Comparison of ENCODE assay signal across 20 mouse cellular contexts in genomic region chr17:3356633-3357365, GRCm38 (mm10). TPM values are rescaled to one million over a fixed set of nuclear protein-coding genes. Genes with fewer than 3 reads are reported as not detected.
DNase-seq lines count a peak whose midpoint lies in the region; ATAC-seq lines count a peak whose summit lies in the region.
"Had no signal": no experiment of that assay in that cellular context is flagged by ENCODE, and none has a peak within 500 bp of the region (broad histone marks: within the 10 kb centered on the region; RNA-seq: fewer than 3 reads in every experiment).

No protein-coding gene starts in this region.

- no peak for ATAC-seq in hindbrain, embryonic 16.5 days
- ATAC-seq in midbrain, embryonic 12.5 days (ENCODE audit: low FRiP score, low read depth), result 0 out of 2 replicates have a peak, but pooled peaks have one; percentile 76
- ATAC-seq in midbrain, embryonic 15.5 days (replicated peaks), result no peak
- ATAC-seq: forebrain, embryonic 16.5 days; inflammation-experienced regulatory T-cells, adult 6 months had no signal

- no peak for DNase-seq in hindbrain, embryonic 10.5 days (ENCODE audit: low spot score)
- DNase-seq in MN1 (ENCODE audit: low spot score), result peak; percentile 52
- DNase-seq in retina, embryonic 14.5 days (ENCODE audit: low spot score), result peak; percentile 37
- no peak for DNase-seq in kidney, postnatal 25 days
- DNase-seq: adrenal gland, adult 2 months; adrenal gland, postnatal 25 days; cerebellum, adult 2 months; cerebellum, postnatal 14 days; gastrocnemius, postnatal 10 days; heart, adult 2 months had no signal

- no peaks in the 10 kb centered on the region for H3K9me3 ChIP-seq in hindbrain, embryonic 10.5 days
- H3K9me3 ChIP-seq in hindbrain, embryonic 16.5 days (ENCODE audit: control insufficient read depth, low read length), result no peaks in the 10 kb centered on the region
- H3K9me3 ChIP-seq in midbrain, embryonic 12.5 days, result no peaks in the 10 kb centered on the region
- no peaks in the 10 kb centered on the region for H3K9me3 ChIP-seq in midbrain, embryonic 15.5 days
- H3K9me3 ChIP-seq: embryonic facial prominence, embryonic 13.5 days; forebrain, embryonic 12.5 days; heart, embryonic 12.5 days; hindbrain, embryonic 13.5 days had no signal

- H3K4me1 ChIP-seq in hindbrain, embryonic 10.5 days (replicated peaks), result peaks cover 41% of the 10 kb centered on the region
- H3K4me1 ChIP-seq in hindbrain, embryonic 16.5 days (ENCODE audit: control insufficient read depth, insufficient read depth, low read depth, low read length), result no peaks in the 10 kb centered on the region
- peaks cover 3% of the 10 kb centered on the region; the same call in 1 of the 2 replicates for H3K4me1 ChIP-seq in midbrain, embryonic 12.5 days
- no peaks in the 10 kb centered on the region for H3K4me1 ChIP-seq in midbrain, embryonic 15.5 days

- no peaks in the 10 kb centered on the region for H3K27me3 ChIP-seq in hindbrain, embryonic 10.5 days (ENCODE audit: insufficient read depth, poor library complexity, severe bottlenecking)
- no peaks in the 10 kb centered on the region for H3K27me3 ChIP-seq in hindbrain, embryonic 16.5 days (replicated peaks; ENCODE audit: control insufficient read depth, insufficient read depth, low read length)
- no peaks in the 10 kb centered on the region for H3K27me3 ChIP-seq in midbrain, embryonic 12.5 days
- no peaks in the 10 kb centered on the region for H3K27me3 ChIP-seq in midbrain, embryonic 15.5 days (replicated peaks)
- H3K27me3 ChIP-seq: CH12.LX; embryonic facial prominence, embryonic 13.5 days; heart, embryonic 12.5 days; hindbrain, embryonic 13.5 days had no signal

- H3K9ac ChIP-seq in hindbrain, embryonic 16.5 days (ENCODE audit: low read depth, low read length), result no peak overlapping the region
- H3K9ac ChIP-seq in midbrain, embryonic 12.5 days (replicated peaks), result no peak overlapping the region
- H3K9ac ChIP-seq in midbrain, embryonic 15.5 days, result no peak overlapping the region
- H3K9ac ChIP-seq: embryonic facial prominence, embryonic 13.5 days; forebrain, embryonic 12.5 days; heart, embryonic 12.5 days; hindbrain, embryonic 13.5 days had no signal

- H3K27ac ChIP-seq in hindbrain, embryonic 10.5 days, result 0 out of 2 replicates have a peak overlapping the region, but pooled peaks have one; percentile 29
- no peak overlapping the region for H3K27ac ChIP-seq in hindbrain, embryonic 16.5 days (ENCODE audit: low read depth, low read length)
- H3K27ac ChIP-seq in midbrain, embryonic 12.5 days (replicated peaks), result peak overlapping the region; percentile 52; the same call in 1 of the 2 replicates
- no peak overlapping the region for H3K27ac ChIP-seq in midbrain, embryonic 15.5 days
- H3K27ac ChIP-seq: embryonic facial prominence, embryonic 13.5 days; forebrain, embryonic 12.5 days; heart, adult 2 months; hindbrain, embryonic 13.5 days had no signal

- 79% methylated on average over 8 of the region's 8 CpGs for WGBS in hindbrain, embryonic 10.5 days
- 72% methylated on average over 8 of the region's 8 CpGs for WGBS in hindbrain, embryonic 16.5 days
- 79% methylated on average over 8 of the region's 8 CpGs for WGBS in midbrain, embryonic 12.5 days
- 75% methylated on average over 8 of the region's 8 CpGs for WGBS in midbrain, embryonic 15.5 days

- no peak overlapping the region for H3K4me3 ChIP-seq in hindbrain, embryonic 10.5 days
- no peak overlapping the region for H3K4me3 ChIP-seq in hindbrain, embryonic 16.5 days (ENCODE audit: low read length)
- H3K4me3 ChIP-seq in midbrain, embryonic 12.5 days, result no peak overlapping the region
- H3K4me3 ChIP-seq in midbrain, embryonic 15.5 days, result no peak overlapping the region
- H3K4me3 ChIP-seq: embryonic facial prominence, embryonic 13.5 days; forebrain, embryonic 12.5 days; heart, adult 2 months; heart, embryonic 12.5 days; hindbrain, embryonic 13.5 days had no signal

- no peaks in the 10 kb centered on the region for H3K36me3 ChIP-seq in hindbrain, embryonic 10.5 days
- no peaks in the 10 kb centered on the region for H3K36me3 ChIP-seq in hindbrain, embryonic 16.5 days (ENCODE audit: control insufficient read depth, insufficient read depth, low read length)
- H3K36me3 ChIP-seq in midbrain, embryonic 12.5 days, result no peaks in the 10 kb centered on the region
- H3K36me3 ChIP-seq in midbrain, embryonic 15.5 days (replicated peaks), result no peaks in the 10 kb centered on the region
- H3K36me3 ChIP-seq: forebrain, embryonic 12.5 days; heart, embryonic 12.5 days; hindbrain, embryonic 13.5 days had no signal

- H3K4me2 ChIP-seq in hindbrain, embryonic 16.5 days (ENCODE audit: low read length), result no peak overlapping the region
- H3K4me2 ChIP-seq in midbrain, embryonic 12.5 days (replicated peaks), result no peak overlapping the region
- H3K4me2 ChIP-seq in midbrain, embryonic 15.5 days, result no peak overlapping the region
- H3K4me2 ChIP-seq: embryonic facial prominence, embryonic 13.5 days; forebrain, embryonic 12.5 days; heart, embryonic 12.5 days; hindbrain, embryonic 13.5 days had no signal

RNA-seq across cellular contexts. Expression of gene Tiam2, which starts 30.4 kb away (rescaled TPM):
- 4.4 and 4.9 TPM in 2 replicates for polyA plus RNA-seq in hindbrain, embryonic 10.5 days (2016; fragmentation: Nextera tagmentation; extraction: Ambion mirVana)
- 3.6 and 7.5 TPM in 2 replicates for polyA plus RNA-seq in hindbrain, embryonic 16.5 days (2015; fragmentation: Nextera tagmentation; extraction: Ambion mirVana)
- 2.8 and 5.1 TPM in 2 replicates for polyA plus RNA-seq in midbrain, embryonic 12.5 days (2016; fragmentation: Nextera tagmentation; extraction: Ambion mirVana)
- polyA plus RNA-seq in midbrain, embryonic 15.5 days (2015; fragmentation: Nextera tagmentation; extraction: Ambion mirVana), result 4.1 and 5.2 TPM in 2 replicates

Comparison
In these comparisons a context has a peak if more than half of its experiments do, and no peak if none do; other contexts are left out.
1. H3K27ac ChIP-seq: peak in hindbrain, embryonic 10.5 days (single experiment) and midbrain, embryonic 12.5 days (single experiment); none in hindbrain, embryonic 16.5 days (single experiment) and midbrain, embryonic 15.5 days (single experiment).
2. DNase-seq: peak in MN1 (single experiment) and retina, embryonic 14.5 days (single experiment); none in hindbrain, embryonic 10.5 days (single experiment) and kidney, postnatal 25 days (0 of 2).